Mouse (Mus musculus): ENCODE measurements around the gene Dtnb.

The Dtnb gene

DNA sequence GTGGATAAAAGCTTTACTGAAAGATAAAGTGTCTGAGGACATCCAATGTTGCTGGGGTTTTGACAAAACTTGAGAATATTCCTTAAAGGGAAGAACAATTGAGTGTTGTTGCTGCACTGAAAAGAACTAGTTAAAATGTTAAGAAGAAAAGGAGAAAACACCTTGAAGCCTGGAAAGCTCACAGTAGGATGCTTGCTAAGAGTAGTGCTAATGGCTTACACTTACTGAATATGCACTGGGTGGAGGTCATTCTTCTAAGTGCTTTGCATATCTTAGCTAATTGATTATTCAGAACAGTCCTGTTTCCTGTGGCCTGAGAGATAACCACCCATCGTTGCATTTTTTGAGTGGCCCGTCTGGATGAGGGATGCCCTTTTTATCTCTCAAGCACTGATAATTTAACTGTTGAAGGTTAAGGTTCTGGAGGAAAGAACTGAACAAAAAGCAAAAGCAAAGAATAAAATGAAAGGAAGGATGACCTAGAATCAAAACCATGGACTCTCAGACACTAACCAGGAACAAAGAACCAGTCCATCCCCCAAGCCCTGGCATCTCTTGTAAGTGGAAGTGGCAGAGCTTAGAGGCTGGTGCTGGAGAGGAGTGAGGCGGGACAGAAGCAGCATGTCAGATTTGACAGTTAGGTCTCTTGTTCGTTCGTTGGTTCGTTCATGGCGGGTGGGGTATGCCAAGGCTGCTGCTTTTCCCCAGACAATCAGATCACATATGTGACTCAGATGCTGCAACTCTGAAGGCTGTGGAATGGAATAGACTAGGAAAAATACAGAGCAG is 166.8 kb downstream of the Dtnb start:
- no peak for DNase-seq

DNA sequence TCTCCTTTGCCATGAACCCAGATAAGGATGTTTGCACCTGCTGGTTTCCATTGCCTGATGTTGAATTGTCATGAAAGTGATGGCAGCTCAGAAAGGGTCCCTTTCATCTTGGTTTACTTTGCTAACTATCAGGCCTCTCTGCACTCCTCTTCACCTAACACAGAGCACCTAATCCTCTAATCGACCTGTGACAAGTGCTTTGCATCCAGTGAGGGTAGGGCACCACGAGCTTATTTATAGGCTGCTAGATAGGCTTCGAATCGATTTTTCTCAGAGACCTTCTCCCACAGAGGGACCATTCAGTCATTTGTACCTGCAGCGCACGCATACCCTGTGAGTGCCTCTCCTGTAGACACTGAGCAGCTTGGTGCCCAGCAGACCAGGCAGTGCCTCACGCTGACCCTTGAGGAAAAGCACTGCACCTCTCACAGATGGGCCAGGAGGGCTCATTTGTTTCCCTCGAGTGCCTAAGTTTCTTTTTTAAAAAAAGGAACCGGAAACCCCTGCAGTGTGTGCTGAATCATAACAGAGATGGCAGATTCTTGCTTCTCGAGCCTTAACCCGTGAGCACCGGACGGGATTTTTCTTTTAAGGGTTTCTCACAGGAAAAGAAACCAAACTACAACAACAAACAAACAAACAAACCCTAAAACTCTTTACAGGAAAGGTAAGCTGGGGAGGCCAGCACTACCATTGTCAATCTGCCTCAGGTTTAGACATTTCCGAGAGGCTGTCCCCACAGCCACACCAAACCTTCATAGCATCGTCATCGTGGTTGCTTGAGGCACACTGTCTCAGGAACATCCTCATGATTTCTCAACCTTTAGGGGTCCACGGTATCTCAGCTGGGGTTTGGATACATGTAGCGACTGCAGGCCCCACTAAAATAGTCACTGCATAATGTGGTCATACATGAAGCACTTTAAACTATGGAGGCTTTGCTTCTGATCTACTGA is 167.8 kb downstream of the Dtnb start:
- DNase-seq = no peak

DNA sequence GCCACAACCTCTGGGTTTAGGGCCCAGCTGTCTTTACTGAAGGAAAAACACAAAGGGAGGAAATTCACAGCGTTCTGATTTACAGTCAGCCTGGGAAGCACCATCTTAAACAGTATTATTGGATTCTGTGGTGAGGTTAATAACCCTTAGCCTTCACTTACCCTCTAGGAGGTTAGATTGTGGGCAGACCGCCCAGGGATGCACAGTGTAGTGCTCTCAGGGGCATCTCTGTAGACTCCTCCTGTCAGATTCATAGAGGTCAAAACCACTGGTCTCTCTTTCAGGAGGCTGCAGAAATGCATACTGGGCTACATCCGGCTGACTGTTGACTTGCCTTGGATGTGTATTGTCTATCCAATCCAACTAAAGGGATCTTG is 168.5 kb downstream of the Dtnb start:
- no peak for DNase-seq

DNA sequence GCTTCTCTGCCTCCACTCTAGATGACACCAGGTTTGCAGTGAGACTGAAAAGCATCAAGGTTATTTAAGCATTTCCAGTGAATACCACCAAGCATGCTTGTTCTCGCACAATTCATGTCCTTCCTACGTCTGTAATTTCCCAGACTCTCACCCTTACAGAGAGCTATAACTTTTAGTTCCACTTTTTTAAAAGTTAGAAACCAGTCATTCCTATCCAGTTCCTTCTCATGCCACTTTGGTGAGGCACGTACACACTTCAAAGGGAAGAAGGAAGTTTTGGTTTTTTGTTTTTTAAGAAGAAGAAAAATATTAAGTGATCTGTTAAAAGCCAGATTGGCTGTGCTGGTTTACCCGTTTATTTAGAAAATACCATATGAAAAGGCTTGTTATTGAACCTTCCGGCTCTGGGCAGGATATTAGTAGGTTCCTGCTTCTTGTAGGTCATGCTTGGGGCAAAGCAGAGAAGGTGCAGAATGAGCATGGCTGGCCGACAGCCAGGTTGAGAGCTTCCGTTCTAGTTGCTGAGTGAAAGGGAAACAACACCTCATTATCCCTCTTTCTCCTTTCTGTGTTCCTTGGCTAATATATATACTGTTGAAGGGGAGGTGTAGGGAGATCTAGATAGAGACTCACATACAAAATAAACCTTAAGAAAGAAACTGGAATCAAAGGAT is 173.4 kb downstream of the Dtnb start:
- DNase-seq = peak; percentile 64

DNA sequence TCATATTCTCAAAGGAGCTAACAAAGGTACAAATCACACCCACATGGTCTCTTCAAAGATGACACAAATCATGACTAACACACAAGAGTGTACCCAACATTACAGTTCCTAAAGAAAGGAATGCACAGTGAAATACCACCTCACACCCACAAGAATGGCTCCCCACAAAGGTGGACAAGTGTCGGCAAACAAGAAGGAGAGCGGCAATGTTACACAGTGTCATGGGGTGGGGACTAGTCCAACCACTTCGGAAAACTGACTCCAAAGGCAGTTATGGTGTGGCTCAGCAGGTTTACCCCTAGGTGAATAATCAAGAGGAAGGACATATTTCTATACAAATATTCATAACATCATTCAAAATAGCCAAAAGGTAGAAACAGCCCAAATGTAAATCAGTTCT is 174.2 kb downstream of the Dtnb start:
- DNase-seq = no peak

DNA sequence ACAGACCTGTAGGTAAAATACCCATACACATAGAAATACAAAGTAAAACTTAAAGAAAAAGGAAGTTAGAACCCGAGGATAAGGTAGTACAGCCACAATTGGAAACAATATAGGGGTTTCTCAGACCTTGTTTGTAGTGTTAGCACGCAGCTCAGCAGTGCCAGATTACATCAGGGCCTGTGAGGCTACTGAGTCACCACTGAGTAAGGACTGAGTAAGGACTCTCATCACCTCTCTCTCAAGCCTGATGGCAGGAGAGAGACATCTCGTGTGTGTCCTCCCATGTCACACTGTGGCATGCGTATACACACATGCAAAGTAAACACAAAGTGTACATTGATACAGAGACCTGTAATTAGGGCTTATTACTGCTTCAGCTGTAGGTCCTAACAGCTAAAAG is 175.4 kb downstream of the Dtnb start:
- no peak for DNase-seq

DNA sequence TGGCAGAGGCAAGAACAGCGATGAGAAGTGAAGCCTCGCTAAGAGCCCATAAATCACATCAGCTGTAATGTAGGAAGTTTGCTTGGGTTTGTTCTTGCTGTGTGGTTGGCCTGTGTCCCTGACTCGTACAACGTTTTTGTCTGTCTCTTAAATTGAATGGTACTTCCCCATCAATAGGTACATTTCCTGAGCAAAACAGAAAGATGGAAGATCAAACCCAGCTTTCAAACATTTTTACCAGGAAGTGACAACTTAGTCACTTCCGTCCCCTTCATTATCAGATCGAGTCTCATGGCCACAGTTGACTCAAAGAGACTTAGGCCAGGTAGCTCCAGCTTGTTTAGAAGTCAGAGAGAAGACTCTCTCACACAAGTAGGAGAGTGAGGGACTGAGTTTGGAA is 183.3 kb downstream of the Dtnb start:
- DNase-seq = no peak

DNA sequence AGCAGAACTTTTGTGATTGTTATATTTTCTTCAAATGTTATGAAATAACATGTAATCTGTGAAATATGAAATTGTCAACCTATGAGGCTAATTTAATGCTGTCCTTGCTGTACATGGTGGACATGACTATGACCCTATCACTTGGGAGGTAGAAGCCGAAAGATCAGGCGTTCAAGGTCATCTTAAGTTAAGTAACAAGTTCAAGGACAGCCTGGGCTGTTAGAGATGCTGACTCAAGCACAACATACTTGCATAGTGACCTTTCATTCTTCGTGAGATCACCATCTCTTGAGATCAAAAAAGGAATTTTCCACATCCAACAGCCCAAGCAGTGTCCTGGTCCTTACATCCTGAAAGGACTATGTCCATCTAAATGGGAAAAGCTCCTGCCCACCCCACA is 184.0 kb downstream of the Dtnb start:
- no peak for DNase-seq

DNA sequence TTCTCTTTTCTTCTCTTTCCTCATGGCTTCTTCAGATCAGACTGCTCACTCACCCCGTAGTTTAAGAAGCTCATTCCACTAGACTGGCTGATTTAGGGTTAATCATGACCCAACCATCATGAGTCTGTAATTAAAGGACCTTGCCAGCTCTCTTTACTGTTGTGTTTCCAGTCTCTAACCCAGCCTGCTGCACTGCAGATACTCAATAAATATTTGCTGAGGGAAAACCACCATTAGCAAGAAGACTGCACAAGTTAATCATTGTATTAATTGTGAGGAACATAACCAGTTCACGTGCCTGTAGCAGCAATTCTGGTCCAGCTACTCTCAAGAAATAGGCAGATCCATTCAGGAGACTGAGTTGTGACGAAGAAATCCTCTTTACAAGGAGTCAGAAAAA is 185.9 kb downstream of the Dtnb start:
- no peak for DNase-seq

DNA sequence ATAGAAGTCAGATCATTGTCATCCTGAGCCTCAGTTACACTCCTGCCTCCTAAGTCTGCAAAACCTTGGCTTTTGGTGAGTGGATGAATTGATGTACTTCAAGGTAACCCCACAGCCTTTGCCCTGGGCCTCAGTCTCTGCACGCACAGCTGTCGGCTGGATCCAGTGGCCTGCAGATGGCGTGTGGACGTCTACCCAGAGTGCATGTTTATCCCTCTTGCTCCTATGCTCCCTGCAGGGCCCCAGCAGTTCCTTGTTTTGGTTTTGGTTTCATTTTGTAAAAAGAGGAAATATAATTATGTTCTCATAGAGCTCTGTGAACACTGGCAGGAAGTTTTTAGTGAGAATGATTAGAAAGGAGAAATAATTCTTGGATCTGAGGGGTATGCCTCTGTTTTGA is 187.2 kb downstream of the Dtnb start:
- DNase-seq = peak; percentile 70

DNA sequence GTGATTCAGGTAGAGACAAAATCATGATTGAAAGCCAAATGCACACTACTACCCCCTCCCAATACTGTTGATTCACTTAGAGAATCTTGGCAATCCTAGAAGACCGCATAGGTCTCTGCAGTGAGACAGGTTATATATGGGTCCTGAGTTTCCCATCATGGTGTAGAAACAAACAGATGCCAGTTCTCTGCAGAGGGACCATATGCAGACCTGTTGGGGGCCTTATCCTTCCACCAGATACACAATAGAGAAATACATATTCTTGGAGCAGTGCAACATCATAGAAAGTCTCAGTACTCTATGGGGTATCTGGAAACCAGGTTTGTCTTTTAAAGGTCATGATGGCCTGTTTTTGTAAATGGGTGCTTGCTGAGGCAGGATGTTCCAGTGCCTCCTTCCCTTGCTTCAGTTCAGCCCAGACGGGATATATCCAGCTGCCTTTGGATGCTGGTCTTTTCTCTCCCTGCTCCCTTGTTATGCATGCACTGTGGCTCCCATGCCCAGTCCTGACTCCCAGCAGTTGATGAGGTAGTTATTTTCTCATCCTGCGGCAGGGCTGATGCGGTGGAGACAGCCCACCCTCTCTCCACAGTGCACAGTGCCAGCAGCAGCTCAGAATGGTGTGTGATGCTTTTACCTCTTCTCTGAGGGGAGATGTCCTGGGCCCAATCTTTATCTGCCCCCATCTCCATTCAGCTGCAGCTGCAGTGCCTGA is 188.9 kb downstream of the Dtnb start:
- DNase-seq = no peak

DNA sequence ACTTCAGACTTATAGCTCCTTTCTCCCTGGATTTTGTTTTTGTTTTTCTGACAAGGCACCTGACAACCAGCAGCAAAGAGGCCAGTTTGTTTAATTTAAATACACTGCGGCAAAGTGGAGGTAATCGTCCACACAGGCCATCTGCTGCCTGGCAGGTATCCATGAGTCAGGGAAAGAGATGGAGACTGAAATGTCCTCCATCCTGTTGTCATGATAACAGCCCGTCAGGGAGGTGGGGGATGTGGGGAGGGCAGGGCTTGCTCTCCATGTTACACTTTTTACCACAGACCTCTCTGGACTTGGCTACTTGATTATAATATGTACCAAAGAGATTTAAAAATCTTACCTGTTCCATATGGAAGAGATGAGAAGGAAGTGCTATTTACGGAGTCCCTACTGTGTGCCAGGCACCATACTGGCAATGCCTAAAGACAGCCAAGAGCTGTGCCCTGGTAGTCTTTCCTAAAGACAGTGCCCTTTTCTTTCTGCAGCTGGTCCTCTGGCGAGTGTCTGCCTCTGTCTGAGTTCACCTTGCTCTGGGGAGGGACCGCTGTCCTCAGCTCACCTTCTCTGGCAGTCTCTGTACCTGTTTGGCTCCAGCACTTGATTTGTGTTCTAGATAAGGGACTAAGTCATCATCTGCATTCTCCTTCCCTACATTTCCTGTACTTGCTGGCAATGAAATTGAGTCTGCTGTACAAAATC is 189.6 kb downstream of the Dtnb start:
- DNase-seq = no peak

DNA sequence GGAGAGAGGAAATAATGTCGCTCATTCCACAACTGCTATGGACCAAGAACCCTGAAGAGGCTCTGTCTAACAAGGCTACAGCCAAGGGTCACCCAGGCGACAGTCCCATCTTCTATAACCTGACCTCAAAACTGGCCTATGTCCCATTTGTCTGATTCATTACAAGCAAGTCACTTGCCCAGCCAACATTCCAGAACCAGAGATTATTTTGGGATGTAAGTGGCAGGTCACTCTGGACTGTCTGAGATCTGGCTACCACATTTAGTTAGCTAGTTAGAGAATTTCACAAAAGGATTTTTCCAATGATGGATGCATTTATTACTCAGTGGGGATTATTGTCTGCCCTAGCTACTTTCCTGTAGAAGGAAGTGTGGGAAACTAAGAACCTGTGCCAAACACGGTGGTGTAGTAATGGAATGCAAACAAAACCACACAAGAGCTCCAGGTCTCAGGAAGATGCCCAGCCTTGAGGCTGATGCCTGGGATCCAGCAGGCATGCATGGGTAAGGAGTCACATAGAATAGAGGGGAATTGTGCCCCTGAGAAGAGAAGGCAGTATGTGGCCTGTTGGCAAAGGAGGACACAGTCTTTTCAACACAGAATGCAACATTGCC is 192.1 kb downstream of the Dtnb start:
- no peak for DNase-seq

DNA sequence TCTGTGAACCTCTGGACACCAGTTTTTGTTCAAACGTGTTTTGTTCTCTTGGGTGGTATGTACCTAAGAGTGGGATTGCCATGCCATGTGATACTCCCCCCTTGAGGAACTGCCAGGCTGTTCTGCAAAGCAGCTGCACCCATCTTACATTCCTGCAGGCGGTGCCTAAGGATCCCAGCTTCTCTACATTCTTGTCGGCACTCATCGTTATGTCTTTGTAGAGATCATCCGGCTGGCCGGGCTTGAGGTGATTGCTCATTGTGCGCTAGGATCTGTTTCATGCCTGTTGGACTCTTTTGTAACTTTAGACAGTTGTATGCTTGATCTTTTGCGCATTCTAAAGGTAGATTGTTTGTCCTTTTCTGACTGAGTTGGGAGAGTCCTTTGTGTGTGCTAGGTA is 195.2 kb downstream of the Dtnb start:
- no peak for DNase-seq

DNA sequence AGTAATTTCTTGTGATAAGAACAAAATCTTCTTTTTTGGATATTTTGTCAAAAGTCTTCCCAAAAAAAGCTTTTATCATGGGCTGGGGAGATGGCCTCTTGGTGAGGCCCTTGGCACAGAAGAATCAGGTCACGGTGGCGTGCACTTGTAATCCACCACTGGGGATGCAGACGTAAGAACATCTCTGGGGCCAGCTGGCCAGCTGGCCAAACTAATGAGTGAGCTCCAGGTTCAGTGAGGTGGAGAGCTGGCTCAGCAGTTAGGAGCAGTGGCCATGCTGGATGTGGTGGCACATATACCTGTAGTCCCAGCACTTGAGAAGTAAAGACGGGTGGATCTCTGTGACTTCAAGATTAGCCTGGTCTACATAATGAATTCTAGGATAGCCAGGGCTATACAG is 196.2 kb downstream of the Dtnb start:
- no peak for DNase-seq

DNA sequence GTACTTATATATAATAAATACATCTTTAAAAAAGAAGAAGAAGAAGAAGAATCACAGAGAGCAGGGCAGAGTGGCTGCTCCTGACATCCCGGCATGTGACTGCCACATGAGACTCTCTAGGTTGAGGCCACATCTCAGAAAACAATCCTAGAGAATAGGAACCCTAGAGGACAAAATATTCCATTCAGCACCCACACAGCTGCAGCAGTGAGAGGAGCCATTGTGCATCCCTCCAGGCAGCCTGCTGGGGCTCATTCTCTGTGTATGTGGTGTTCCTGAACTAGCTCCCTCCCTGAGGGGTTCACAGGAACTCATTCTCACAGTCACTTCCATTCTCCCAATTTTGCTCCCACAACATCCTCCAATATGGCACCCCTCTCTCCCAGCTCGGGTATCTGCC is 198.4 kb downstream of the Dtnb start:
- no peak for DNase-seq

DNA sequence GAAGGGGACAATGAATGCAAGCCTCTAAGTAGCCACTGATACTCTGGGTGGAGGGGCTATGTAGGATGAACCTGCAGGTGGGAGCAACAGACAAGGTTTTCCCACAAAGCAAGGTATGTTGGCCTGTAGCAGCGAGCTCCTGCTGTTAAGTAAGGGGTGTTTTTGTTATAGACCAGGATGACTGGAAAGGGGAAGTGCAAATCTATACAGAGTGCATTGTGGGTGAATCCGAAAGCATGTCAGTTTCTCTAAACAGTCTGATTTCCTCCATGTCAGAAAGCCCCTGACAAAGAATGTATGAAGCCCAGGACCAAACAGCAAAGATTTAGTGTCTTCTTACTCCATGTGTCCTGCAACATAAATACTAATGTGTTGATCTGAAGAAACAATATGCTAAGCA is 198.9 kb downstream of the Dtnb start:
- DNase-seq = no peak

DNA sequence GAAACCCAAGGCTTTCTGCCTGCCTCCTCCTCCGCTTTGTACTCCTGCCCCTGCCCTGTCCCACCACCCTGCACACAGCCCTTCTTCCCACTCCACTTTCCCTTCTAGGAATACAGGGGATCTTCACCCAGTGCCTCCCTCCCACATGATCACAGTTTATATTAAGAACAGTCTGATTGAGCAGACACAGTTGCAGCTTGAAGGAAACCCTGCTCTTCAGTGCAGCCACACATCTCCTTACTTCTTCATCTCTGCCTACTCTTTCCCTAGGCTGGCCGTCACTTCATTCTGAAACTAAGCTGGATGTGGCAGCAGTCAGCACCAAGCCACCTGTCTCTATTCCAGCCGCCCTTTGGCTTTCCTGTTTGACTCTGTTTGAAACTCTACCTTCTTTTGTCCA is 201.5 kb downstream of the Dtnb start:
- no peak for DNase-seq

DNA sequence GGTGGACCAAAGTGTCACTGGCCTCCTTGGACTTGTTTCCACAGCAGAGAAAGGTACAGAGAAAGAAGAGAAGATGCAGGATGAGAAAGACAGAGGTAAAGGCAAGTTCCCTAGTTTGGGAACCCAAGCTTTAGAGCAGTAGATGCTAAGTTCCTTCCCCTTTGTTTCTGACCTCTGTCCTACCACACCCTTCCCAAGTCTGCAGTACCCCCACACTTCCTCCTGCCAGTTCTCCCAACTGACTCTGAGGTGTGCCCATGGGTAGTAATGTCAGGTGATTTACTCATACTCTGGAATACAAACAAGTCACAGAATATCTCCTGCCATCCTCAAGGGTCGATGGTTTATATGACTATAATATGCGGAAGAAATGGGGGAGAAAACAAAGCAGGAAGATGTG is 203.8 kb downstream of the Dtnb start:
- no peak for DNase-seq

DNA sequence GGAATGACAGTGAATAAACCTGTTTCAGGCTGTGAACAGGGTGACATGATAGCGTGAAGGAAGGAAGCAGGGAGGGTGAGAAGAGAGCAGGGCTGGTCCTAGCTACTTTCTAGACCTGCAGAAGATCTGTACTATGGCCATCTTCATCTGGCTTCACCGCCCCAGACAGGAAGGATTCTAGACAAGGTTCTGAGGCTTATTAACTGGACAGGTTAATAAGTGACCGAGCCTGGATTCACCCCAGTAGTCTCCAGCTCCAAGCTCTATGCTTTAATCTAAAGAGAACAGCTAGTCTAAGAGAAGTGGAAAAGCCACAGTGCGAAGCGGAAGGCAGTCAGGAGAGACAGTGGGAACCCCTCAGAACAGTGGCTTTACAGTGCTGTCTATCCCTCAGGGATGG is 205.5 kb downstream of the Dtnb start:
- DNase-seq = no peak

DNA sequence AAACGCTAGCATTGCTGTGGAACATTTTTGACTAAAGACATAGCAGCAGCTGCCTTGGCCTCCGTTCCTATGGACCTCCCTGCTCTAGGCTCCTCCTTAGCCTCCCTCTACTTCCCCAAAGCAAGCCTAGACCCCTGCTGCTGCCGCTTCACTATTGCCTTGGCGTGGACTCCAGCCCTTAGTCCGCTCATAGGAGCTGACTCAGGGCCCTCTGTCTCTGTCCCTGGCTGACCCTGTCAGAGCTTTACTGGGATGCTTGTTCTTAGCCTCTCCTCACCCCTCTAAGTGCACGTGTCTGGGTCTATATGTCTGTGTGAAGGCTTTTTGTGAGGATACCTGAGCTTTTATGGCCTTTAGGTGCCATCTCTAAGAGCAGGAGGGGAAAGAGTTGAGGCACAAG is 206.1 kb downstream of the Dtnb start:
- DNase-seq = no peak

DNA sequence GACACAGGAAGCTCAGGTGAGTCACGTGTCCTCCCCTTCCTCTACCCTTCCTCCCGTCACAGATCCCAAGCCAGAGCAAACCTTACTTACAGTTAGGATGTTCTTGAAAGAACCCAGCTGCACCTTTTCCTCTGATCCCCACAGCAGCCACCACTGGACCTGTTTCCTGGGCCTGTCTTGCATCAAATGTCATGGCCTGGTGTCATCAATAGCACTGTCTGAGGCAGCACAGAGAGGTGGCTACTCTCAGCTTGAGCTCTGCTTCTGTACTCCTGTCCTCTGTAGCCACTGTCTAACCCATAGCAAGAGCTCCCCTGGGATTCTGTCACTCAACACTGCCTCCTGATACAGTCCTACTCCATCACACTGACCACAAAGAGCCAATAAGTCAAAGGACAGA is 207.5 kb downstream of the Dtnb start:
- DNase-seq = no peak
